Mouse (Mus musculus): Measurements from ENCODE around the gene Vldlr.

The Vldlr gene

DNA sequence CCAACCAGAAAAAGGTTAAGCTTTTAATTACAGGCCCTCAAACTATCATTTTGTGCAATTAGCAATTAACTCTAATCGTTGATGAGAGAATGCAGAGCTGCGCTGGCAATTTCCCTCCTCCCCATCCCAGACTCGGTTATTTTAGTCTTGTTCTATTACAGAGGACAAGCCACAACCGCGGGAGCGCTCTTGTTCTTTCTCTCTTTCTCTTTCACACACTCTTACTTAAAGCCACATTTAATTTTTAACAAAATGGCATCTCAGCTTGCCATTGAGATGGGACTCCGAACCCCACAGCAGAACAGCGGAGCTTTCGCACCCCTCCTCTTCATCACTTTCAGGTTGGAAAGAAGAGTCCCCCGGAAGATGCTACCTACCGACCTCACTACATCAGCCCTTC is at the start of gene Vldlr:
Gene Vldlr, plus strand, starts transcription at position 167 of the 400 bp plus-strand sequence.
- DNase-seq (ENCODE audit: low read depth, low spot score) = no peak

DNA sequence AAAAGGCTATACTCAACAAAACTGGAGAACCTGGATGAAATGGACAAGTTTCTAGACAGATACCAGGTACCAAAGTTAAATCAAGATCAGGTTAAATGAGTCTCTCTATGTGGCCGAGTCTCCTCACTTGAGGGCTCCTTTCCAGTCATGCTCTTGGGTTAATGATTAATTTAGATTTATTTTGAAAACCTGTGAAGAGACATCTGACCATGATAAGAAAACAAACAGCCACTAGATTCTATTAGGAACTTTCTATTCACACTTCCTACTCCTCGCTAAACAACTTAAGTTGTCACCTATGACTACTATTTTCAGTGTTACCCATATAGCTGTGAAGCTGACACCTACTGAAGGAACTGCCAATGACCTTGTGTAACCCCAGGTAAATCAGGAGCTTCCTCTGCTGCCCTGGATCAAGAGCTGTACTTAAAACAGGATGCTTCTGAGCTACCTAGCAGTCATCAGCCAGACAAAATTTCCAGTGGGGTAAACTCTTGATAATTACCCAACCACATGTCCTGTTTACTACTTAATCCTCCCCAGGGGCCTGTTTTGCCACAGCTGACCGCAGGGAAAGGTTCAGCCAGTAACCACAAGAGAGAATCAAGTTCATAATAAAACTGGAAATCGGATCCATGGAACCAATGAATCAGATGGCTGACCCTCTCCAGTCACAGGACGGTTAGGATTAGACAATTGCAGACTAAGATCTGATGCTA is 48.5 kb upstream of the Vldlr start:
- no peak for DNase-seq (ENCODE audit: low read depth, low spot score)

DNA sequence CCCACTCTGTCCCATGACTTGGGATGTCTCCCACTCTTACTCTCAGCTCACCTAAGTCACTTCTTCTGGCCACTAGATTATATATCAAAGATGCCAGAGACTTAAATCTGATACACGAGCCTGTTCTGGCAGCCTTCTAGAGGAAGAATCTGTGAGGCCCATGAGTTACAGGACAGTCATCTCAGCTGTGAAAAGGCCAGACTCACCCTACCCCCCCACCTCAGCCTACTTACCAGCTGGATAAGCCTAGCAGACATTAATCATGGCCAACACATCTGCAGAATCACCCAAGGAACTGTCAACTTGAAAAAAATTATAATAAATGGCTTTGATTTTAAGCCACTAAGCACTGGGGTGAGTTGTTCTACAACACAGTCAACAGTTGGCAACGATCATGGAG is 42.4 kb upstream of the Vldlr start:
- no peak for DNase-seq (ENCODE audit: low read depth, low spot score)

DNA sequence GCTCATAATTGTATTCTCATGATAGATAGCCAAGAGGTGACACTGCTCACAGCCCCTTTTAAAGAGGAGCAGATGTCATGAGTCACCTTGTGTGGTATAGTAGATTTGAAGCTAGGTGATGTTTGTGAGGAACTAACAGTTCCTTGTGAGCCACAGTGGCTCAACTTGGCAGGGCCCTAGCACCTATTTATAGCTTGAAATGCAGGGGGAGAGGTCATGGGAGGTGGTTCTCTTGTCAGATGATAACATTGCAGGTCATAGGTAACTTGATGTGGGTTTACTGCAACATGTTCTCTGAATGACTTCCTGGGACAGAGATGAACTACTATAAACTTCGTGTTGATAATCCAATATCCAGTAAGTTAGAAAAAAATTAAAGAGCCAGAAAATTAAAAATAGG is 40.7 kb upstream of the Vldlr start:
- DNase-seq (ENCODE audit: low read depth, low spot score) = no peak

DNA sequence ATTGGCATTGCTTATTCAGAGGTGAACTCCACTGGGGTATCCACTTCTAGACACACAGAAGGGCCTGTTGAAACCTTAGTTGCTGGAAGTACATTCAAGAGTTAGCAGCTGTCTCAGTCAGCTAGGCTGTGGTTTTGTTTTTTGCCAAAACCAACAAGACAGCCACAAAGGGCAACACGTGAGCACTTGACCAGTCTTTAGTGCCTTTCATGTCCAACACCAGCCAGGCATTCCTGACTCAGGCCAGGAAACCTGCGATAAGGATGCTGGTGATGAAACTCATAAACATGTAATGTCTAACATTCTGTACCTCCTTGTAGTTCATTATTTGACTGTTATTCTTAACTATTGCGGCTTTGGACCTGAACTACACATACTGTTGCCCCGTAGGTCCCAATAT is 39.7 kb upstream of the Vldlr start:
- no peak for DNase-seq (ENCODE audit: low read depth, low spot score)

DNA sequence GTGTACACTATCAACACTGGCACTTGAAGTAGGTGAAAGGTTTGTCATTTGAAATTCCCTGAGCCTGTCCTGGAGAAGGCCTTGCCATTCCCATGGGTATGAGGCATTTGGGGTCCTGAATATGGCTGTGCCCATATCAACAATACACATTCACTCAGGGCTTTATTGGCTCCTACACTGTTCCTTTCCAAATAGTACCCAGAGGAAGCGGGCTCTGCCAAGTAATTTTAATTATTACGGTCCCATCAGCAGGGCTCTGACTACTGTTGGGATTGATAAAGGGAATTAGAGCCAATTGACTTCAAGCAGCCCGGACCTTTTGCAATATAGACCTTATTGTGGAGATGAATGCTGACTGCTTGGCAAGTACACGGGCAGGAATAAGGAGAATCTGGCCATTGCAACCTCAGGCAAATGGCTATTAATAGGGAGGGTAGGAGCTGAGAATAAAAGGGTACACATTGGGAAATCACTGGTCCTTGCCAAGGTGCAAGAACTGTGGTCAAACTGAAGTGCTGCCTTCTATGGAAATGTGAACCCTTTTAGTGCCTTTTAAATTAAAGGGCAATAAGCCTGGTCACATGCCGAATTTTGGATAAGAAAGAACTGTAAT is 38.0 kb upstream of the Vldlr start:
- no peak for DNase-seq (ENCODE audit: low read depth, low spot score)

DNA sequence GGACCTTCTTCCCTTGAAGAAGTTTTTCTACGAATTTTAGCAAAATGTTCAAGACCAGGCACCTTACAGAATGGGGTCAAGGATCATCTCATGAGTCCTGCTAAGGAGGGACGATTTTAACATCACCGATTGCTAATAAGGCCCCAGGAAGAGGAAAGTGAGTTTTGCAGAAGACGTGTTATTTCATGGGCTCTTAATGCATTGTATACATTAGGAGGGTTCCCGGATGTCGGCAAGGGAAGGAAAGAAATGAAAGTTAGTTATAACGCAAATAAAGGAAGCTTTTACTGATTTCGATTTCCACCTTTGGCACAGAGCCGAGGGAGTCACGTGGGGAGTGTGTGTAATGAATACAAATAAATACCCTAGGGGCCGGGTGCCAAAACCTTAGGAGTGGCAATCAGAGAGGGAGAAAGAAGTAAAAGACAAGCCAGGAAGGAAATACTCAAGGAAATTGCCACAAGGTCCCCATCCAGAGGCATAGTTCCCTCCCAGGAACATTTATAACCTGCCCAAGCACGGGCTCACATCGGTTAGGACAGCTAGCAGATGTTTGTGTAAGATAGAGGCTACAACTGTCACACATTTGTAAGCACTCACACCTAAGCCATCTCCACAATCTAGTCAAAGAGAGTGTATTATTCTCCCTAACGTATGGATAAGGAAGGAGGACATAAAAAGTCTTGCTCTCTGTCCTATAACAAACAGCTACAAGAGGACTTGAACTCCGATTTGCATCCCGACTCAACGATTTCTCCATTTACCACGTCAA is 35.7 kb upstream of the Vldlr start:
- no peak for DNase-seq (ENCODE audit: low read depth, low spot score)

DNA sequence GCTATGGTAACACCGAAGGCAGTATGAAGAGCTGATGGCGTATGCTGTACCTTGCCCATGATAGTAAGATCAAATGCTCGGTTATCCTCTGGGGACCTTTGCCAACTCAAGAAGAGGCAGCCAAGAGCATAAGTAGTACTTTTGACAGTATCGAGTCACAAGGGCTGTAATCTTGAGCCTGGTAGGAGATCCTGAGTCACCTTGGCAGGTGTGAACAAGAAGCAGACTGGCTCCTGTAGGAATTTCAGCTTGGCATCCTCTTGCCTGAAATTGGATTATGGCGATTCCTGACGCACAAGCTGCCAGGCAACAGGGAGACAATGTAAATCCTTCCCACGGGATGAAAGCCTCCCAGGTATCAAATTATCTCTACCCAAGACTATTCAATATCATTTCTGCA is 32.8 kb upstream of the Vldlr start:
- DNase-seq (ENCODE audit: low read depth, low spot score) = no peak

DNA sequence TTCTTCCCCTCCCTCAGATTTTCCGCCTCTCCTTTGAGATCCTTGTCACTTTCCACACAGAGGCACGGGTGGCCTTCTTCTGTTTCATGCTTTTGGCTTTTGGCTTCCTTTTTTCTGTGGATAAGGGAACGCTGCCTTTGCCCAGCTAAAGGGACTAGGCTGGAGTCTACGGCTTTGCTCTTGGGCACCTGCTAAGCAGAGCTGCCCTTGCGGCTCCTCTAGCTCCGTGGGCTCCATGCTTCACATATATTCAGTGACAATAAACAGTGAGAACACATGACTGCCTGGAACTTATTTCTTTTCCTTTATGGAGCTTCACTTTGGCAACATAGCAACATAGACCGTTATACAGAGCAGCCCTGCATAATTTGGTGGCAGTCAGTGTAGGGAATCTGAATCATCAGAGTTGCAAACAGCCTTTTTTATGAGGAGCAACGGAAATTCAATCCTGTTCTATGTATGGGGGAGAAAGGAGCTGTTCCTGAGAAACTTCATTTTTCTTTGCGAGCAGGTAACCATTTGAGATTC is 12.5 kb upstream of the Vldlr start:
- no peak for DNase-seq (ENCODE audit: low read depth, low spot score)

DNA sequence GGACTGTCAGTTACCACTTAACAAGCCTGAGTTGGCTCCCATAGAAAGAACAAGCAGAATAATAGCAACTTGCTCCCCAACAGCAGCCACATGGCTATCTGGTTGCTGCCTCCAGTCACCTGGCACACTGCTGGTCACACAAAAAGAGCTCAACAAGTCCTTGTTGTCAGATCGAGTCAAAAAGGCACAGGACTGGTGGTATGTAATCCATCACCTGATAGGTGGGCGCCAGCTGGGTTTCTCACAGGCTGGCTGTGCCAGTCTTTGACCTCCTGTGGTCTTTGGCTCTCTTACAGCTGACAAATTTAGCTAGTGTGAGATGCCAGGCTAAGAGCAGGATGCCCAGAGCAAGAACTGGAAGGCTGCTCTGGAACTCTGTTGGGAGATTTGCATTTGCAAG is 5.3 kb upstream of the Vldlr start:
- no peak for DNase-seq (ENCODE audit: low read depth, low spot score)

DNA sequence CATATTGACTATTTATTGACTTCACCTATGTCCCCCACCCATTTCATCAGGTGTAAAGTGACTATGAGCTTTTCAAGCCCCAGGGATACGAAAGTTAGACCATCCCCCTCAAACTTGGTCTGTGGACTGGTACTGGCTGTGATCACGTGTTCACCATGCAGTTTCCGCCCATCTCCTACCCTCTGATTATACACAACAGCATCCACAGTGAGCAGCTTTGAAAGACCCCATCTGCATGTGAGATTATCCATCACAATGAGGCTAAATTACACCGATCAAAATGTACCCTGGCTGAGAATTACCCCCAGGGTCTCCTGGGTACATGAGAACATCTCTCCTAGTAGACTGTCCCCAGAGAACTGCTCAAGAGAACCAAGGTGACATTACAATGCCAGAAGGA is 688 bp upstream of the Vldlr start:
- DNase-seq (ENCODE audit: low read depth, low spot score) = no peak

DNA sequence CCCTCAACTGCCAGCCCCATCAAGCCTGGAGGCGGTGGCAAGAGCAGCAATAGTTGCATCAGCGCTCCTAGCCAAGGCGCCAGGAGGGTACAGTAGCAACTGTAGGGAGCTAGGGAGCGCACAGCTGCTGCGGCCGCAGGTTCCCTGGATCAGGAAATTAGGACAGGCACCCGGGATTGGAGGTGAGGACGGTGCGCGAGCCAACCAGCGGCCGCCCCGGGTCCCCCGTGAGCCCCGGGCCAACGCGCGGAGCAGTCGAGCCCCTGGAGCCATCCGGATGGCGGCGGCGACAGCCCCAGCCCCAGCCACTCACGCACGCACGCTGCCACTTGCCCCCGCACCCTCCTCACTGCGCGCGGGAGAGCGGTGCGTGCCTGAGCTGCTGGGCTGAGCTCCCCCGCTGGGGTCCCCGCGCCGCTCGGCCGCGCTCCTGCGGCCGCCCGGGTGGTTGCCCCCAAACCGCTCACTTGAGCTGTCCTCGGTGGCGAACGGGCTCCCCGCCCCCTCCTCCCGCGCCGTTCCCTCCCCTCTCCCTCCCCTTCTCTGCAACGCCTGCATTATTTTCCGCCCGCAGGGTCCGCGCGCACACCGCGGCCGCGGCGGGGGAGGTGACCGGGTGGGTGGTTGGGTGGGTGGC is 601 bp downstream of the Vldlr start:
- DNase-seq (ENCODE audit: low read depth, low spot score) = no peak

DNA sequence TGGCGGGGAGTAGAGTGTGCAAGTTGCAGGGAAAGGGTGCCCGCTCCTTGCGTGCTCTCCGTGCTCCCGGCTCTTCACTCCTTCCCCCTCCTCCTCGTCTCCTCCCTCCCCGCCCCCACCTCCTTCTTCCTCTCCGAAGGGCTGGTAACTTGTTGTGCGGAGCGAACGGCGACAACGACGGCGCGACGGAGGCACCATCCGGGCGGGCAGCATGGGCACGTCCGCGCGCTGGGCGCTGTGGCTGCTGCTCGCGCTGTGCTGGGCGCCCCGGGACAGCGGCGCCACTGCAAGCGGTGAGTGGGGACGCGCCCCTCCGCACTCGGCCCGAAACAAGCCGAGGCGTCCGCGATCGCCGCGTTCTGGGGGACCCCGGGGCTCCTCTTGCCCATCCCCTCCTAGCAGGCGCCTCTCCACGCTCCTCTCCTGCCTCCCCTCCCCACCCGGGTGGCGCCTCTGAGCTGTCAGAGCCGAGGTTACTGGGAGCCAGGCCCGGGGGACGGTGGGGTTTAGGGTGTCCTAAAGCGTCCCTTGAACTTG is 1.2 kb downstream of the Vldlr start:
- DNase-seq (ENCODE audit: low read depth, low spot score) = no peak

DNA sequence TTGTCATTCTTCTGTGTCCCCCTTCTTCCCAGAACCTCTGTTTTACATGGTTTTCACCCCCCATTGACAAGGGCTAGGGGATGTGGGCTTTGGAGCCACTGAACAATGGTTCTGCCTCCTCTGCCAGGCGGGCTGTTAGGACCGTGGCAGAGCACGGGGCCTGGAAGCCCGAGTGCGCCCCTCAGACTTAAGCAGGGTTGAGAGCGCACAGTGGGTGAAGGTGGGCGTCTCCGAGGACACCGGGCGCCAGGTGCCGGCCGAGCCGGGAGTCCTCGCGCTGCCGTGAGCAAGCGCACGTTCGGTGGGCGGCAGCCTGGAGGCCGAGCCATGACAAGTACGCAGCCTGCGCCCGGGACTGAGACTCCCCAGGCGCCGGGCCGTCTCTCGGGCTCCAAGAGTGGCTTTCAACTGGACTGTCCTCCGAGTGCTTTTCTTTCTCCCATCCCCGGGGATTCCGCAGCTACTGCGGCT is 1.7 kb downstream of the Vldlr start:
- no peak for DNase-seq (ENCODE audit: low read depth, low spot score)

DNA sequence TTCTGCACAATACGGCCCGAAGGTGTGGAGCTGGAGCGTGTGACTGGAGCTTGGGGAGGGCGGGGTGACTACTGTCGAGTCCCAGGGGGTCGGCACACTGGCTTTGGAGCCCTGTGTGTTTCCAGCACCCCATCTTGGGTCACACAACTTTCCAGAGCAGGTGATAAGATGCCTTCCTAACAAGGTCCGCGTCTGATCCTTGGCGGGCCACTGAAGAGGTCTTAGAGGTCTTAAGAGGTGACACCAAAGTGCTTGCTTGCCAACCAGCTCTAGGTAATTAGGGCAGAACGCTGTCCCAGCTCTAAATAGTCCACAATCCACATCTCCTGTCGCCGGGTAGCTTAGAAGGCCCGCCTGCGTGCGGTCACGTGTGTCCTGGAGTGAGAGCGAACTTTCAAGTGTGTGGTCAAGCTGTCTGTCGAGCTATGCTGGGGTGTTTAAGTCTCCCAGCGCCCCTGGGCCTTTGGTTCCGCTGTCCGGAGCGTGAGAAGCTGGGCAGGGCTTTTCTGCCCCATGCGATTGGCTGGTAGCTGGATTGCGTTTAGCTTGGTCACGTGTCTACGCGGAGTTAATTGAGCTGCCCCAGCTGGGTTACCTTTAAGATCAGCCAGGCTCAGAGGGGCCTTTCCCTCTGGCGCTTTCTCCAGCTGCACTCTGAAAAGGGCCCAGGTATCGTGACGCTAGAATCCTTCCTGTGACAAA is 2.4 kb downstream of the Vldlr start:
- DNase-seq (ENCODE audit: low read depth, low spot score) = no peak

DNA sequence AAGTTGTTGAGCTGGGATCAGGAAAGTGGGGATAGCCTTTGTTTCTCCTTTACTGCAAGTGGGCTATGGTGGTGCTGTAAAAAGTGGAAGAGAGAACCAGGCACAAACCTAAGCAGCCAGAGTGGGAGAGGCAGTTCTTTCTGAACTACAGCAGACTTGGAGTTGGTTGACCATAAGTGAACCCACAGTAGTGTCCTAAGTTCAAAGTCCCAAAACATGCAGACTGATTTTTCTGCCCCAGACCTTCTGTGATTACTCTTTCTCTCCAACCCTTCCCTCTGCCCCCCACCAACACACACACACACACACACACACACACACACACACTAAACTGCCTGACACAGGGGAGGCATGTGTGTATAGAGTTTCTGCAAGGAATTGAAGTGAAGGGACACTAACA is 3.3 kb downstream of the Vldlr start:
- no peak for DNase-seq (ENCODE audit: low read depth, low spot score)

DNA sequence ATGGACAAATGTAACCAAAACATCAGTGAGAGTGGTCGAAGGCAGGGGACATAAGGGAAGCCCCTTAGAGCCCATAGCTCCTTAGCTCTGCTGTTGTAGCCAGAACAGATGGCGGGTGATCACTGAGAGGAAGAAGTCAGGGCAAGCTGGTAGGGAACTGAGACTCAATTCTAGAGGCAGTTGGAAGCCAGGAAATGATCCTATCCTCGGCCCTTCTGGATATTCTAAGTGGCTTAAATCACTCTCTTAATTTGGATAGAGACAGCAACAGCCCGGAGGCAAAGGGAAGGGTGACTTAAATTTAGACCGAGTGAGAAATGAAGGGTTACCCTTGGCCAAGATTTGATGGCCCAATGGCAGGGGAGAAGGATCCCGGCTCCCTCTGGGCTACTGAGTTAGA is 6.8 kb downstream of the Vldlr start:
- no peak for DNase-seq (ENCODE audit: low read depth, low spot score)

DNA sequence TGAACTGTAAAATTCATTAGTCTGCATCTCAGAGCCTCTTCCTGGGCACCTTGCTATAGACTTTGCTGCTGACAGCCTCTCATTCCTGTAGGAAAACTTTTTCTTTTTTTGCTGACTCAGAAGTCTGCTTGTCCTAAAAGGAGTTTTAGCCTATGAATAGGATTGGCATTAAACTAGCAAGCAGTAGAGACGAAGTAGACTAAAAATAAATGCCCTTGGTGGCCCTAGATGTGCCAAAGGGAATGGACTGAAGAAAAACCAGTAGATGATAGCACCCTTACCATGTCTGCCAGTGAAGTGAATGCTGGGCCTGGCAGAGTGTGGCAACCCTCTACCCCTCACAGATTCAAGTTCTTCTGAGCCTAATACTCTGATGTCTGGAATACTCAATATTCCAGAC is 8.1 kb downstream of the Vldlr start:
- DNase-seq (ENCODE audit: low read depth, low spot score) = no peak

DNA sequence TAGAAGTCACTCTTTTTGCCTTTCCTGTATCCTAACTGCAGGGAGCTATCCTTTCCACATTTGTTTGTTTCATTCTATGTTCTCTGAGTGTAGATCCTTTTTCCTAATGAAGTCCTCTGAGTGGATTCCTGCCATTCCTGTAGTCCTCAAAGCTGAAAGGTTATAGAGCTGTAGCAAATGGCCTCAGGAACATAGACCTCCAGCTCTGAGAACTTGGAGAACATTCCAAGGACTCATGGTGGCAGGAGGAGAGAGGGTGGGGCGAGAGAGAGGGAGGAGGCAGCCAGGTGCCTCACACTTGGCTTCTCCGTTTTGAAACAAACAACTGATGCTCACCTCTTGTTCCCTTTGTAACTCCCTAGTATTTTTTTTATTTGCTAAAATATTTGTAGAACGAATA is 10.3 kb downstream of the Vldlr start:
- DNase-seq (ENCODE audit: low read depth, low spot score) = no peak

DNA sequence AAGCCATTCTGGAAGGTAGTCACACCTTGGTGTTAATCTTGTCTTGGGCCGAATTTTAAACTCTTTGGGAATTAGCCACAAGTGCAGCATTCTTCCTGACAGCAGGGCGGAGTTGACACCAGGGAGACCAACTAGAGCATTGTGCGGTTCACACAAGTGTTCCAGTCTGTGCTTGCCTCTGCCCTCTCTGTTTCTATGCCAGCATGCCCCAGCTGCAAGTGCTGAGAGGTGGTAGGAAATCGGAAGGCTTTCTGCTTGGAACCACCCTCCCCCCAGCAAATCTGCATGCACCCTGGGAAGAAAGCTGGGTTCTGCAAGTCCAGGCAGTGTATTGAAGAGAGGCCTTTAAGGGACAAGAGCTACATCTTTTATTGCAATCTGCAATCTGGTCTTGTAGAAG is 10.8 kb downstream of the Vldlr start:
- DNase-seq (ENCODE audit: low read depth, low spot score) = no peak

DNA sequence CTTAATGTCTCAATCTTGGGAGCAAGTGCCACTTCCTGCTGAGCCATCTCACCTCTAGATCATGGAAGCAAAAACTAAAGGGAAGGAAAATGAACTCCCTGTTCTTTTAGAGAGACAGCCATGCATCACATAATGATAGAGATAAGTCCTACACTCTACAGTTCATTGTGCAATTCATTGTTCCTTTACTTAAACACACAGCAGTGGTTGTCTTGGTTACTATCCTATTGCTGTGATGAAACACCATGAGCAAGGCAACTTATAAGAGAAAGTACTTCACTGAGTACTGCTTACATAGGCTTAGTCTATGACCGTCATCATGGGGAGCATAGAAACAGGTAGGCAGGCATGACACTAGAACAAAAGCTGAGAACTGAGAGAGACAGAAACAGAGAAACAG is 12.0 kb downstream of the Vldlr start:
- no peak for DNase-seq (ENCODE audit: low read depth, low spot score)
